8 mouse cellular contexts compared by ENCODE assay signal in genomic region chr6:134034904-134035489, GRCm38 (mm10). TPM values are rescaled to one million over a fixed set of nuclear protein-coding genes. Genes with fewer than 3 reads are reported as not detected.
DNase-seq lines count a peak whose midpoint lies in the region; ATAC-seq and TF ChIP-seq lines count a peak whose summit lies in the region.

No protein-coding gene starts in this region.

- H3K27ac ChIP-seq in gastrocnemius, adult 2 months: peak overlapping the region; percentile 100
- H3K27ac ChIP-seq in hindbrain, postnatal 0 days: peak overlapping the region; percentile 99

- H3K9ac ChIP-seq in hindbrain, postnatal 0 days (replicated peaks; ENCODE audit: low read length): peak overlapping the region; percentile 92

- intact Hi-C loops in gastrocnemius, adult 2 months (cut with DNase I): loop anchor here (5.0 to 10.0 kb wide), 5 partner anchors 47 to 210 kb away; no protein-coding TSS in a partner anchor
- intact Hi-C loops in left cerebral cortex, postnatal 10 days (cut with DNase I): loop anchor here (5.0 to 10.0 kb wide), 4 partner anchors 68 to 352 kb away; no protein-coding TSS in a partner anchor

- no peaks in the 10 kb centered on the region for H3K36me3 ChIP-seq in hindbrain, postnatal 0 days (ENCODE audit: insufficient read depth, low read length)

- 1% methylated on average over 46 of the region's 55 CpGs for WGBS in hindbrain, postnatal 0 days

- H3K27me3 ChIP-seq in hindbrain, postnatal 0 days (ENCODE audit: insufficient read depth, low read length): no peaks in the 10 kb centered on the region

- DNase-seq in WW6 (ENCODE audit: low read depth, low spot score): peak; percentile 83
- peak; percentile 84 to 86 for DNase-seq in cerebellum, postnatal 25 days
- peak; percentile 83 for DNase-seq in gastrocnemius, adult 2 months
- peak; percentile 91 for DNase-seq in hindbrain, postnatal 0 days (ENCODE audit: low spot score)
- DNase-seq in left cerebral cortex, postnatal 10 days (ENCODE audit: extremely low spot score in 1 of 2, low spot score in 2 of 2): peak; percentile 79 to 92
- peak; percentile 81 for DNase-seq in right cerebral cortex, postnatal 14 days
- peak; percentile 78 to 80 for DNase-seq in urinary bladder, postnatal 36 days (ENCODE audit: low spot score in 2 of 2)

- H3K9me3 ChIP-seq in hindbrain, postnatal 0 days (ENCODE audit: low read length): no peaks in the 10 kb centered on the region

- no peak for TF ChIP-seq CTCF in gastrocnemius, adult 2 months (IDR thresholded peaks at IDR 0.05)
- TF ChIP-seq CTCF in hindbrain, postnatal 0 days (IDR thresholded peaks at IDR 0.05; ENCODE audit: low read depth): no peak

- H3K4me2 ChIP-seq in hindbrain, postnatal 0 days (ENCODE audit: low read depth, low read length): peak overlapping the region; percentile 76

- H3K4me1 ChIP-seq in hindbrain, postnatal 0 days (ENCODE audit: insufficient read depth, low read length): 0 out of 2 replicates have a peak, but pooled peaks cover 4% of the 10 kb centered on the region

- H3K4me3 ChIP-seq in gastrocnemius, adult 2 months: peak overlapping the region; percentile 90
- H3K4me3 ChIP-seq in hindbrain, postnatal 0 days (ENCODE audit: low read length): peak overlapping the region; percentile 84

- peak; percentile 95 for ATAC-seq in hindbrain, postnatal 0 days
- ATAC-seq in megakaryocyte progenitor cell, adult 5-6 weeks (replicated peaks; ENCODE audit: poor library complexity): peak; percentile 55

RNA-seq across cellular contexts. Expression of gene Etv6, which starts 0.5 kb away (rescaled TPM):
- 10 to 100 TPM in 1 of 2 experiments, 1 to 10 TPM in 1; 6.7 to 10.8 TPM for total RNA-seq in gastrocnemius, adult 2 months (2021)
- total RNA-seq in hindbrain, postnatal 0 days (2014; rRNA removed): 7.5 and 9.1 TPM in 2 replicates
- 3.6 and 4.0 TPM in 2 replicates for polyA plus RNA-seq in hindbrain, postnatal 0 days (2015; fragmentation: Nextera tagmentation; extraction: Ambion mirVana)
- total RNA-seq in left cerebral cortex, postnatal 10 days (2021): 10 to 100 TPM; 21.1 to 21.3 TPM
- total RNA-seq in megakaryocyte progenitor cell, adult 5-6 weeks (2015): 124 TPM in 2 replicates
- total RNA-seq in megakaryocyte progenitor cell, adult 5-6 weeks (2017): 67.1 and 76.4 TPM in 2 replicates

Comparison
In these comparisons a context has a peak if more than half of its experiments do, and no peak if none do; other contexts are left out.
1. Peak in every context shown above with its lines: DNase-seq, ATAC-seq, H3K4me3 ChIP-seq and H3K27ac ChIP-seq.